Mouse (Mus musculus) cerebellum, postnatal 25 days (tissue): ENCODE results near the gene 1810010H24Rik.
A peak's percentile ranks its signal among the peaks of the same experiment; 100 is the strongest.
"Not testable (repeated sequence)": the region's sequence is repeated elsewhere in the genome, so short reads cannot be mapped to it uniquely, and the experiment has no call there.

Experiments
- DNase-seq, 2 experiments: peaks; one replicate each; pipeline ENCODE4 v3.0.0; 2021; ENCODE audit warnings: mixed read lengths in 2 of 2

The 1810010H24Rik gene

DNA sequence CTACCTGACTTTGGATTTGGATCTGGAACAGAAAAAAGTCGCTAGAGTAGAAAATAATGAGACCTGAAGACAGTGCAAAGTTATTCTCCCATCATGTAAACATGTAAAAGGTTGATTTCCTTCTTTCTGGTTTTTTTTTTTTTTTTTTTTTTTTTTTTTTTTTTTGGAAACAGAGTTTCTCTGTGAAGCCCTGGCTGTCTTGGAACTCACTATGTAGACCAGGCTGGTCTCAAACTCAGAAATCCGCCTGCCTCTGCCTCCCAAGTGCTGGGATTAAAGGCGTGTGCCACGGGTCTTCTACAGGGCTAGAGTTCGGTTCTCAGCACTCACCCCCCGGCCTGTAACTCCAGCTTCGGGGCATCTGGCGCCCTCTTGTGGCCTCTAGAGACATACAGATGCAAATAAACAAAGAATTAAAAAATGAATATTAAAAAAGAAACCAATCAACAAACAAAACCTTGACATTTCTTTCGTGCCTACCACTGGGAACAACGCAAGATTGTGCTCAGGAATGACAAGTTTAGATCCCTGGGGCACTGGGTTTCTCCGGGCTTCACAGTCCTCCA, 11.4 kb upstream of the 1810010H24Rik start:
- DNase-seq = no peak

DNA sequence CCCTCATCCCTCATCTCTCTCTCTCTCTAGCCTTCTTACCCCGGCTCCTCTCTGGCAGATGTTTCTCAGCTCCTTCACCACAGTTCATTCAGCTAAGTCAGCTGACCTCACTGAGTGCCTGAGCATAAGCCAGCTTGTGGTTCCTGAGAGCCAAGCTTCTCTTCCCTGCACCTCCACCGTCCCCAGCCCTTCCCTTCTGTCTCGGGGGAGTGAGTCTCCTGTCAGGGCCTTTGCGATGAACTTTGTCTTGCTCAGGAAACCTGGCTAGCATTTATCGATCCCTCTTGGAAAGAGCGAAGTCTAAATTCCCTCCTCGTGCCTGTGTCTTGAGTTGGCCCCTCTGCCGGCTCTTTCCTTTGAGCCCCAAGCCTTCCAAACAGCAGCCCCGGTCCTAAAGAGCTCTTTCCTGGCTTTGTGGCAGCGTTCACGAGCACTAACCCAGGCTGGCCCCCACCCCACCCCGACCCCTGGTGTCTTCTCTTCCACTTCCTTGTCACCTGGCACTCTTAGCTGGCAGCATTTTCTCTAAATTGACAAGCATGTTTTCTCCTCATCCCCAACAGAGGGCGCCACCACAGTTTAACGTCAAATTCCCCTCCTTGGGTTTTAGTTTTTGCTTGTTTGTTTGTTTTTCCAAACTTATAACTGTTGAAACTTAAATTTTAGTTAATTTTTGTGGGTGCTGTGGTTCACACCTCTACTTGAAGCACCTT, 10.7 kb upstream of the 1810010H24Rik start:
- DNase-seq = no peak

DNA sequence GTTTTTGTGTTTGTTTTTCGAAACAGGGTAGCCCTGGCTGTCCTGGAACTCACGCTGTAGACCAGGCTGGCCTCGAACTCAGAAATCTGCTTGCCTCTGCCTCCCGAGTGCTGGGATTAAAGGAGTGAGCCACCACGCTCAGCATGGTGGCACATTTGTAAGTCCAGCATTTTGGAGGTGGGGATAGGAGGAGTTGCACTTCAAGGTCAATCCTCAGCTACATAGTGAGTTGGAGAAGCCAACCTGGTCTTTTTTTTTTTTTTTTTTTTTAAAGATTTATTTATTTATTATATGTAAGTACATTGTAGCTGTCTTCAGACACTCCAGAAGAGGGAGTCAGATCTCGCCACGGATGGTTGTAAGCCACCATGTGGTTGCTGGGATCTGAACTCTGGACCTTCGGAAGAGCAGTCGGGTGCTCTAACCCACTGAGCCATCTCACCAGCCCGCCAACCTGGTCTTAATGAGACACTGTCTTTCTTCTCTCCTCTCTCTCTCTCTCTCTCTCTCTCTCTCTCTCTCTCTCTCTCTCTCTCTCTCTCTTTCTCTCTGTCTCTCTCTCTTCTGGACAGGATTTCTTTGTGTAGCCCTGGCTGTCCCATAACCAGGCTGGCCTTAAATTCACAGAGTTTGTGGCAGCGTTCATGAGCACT, 9.8 kb upstream of the 1810010H24Rik start:
- DNase-seq = not testable (repeated sequence)

DNA sequence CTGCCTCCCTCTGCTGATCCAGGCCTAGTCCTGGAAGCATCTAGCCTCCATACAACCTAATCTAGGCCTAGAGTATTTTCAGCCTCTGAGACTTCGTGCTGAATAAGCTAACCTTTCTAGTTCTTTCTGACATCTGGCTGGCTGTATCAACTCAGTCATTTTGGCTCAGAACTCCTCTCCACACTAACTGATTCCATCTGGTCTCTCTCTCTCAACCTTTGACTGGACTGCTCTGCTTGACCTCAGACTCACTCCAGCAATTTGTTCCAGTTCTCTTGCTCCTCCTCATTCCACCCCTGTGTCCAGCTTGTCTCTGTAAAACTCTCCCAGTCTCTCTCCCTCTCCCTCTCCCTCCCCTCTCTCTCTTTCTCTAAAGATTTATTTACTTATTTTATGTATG, 8.6 kb upstream of the 1810010H24Rik start:
- DNase-seq = no peak

DNA sequence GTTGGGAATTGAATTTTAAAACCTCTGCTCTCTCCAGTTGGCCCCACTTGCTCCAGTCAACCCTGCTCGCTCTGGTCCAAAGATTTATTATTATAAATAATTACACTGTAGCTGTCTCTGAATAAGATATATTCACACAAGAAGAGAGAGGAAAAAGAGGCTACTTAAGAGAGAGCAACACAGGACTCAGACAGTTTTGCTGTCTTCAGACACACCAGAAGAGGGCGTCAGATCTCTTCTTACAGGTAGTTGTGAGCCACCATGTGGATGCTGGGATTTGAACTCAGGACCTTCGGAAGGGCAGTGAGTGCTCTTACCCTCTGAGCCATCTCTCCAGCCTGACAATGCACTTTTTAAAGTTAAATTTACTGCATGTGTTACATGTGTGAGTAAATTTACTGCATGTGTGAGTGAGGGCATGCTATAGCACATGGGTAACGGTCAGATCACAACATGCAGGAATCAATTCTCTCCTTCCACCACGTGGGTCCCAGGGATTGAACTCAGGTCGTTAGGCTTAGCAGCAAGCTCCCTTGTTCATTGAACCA, 8.1 kb upstream of the 1810010H24Rik start:
- no peak for DNase-seq

DNA sequence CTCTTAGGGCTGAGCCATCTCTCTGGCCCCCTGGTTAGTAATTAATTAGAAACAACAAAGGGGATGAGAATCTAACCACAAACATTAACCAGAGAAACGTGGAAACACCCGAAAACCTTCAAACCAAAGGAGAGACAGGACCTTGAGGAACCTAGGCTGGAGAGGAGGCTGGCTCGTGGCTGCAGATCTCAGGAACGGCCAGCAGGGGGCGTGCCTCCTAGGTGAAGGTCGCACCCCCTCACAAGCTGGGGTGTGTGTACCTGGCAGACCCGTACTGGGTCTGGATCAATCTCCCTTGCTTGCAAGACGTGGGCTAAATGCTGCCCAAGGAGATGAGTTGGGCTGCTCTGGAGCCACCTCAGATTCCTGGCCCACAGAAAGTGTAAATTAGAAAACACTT, 6.9 kb upstream of the 1810010H24Rik start:
- DNase-seq = no peak

DNA sequence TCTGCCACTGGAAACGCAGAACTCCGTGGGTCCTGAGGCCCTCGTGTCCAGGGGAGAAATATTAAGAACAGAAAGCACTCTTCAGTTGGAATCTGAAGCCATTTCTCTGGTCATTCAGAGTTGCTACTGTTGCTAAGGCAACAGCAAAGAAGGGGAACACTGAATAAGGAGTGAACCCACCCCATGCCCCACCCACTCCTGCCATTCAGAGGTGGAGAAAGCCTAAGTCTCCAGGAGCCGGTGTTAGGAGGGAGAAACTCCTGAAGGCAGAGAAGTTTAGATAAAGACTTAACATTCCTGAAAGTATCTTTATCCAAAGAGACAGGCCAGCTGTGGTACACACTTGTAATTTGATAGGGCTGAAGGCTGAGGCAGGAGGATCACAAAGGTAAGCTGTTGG, 6.2 kb upstream of the 1810010H24Rik start:
- DNase-seq = no peak

DNA sequence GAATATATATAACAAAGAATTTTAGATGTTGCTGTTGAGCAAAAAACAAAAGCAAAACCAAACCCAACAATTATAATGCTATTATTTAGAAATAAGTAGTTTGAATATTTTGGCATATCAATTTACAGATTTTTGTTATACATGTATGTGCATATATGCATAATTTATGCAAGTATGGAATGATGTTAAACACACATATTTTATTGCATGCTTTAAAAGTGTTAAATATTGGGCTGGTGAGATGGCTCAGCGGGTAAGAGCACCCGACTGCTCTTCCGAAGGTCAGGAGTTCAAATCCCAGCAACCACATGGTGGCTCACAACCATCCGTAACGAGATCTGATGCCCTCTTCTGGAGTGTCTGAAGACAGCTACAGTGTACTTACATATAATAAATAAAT, 5.8 kb upstream of the 1810010H24Rik start:
- DNase-seq = not testable (repeated sequence)

DNA sequence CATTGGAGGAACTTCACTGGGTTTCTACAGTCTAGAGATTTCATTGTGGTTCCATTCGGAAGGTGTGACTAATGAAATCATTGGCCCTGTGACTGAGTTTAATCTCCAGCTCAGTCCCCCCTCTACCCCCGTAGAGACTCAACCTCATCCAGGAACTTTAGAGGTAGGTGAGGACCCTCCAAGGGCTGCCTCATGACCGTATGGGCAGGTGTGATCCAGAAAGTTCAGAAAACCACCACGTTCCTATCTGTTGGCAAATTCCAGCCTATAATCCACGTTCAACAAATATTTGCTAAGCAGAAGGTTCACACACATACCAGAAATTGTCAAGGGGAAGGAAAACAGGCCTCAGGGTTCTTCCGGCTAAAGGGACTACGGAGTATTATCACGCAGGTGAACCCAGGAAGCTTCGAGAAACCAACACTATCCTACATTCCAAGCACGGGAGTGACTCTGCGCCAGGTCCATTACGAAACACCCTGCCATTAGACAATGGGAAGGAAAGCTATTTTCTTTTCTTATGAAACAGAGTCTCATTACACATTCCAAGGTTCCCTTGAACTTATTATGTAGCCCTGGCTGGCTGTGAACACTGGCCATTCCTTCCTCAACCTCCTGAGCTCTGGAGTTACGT, 3.3 kb upstream of the 1810010H24Rik start:
- no peak for DNase-seq

DNA sequence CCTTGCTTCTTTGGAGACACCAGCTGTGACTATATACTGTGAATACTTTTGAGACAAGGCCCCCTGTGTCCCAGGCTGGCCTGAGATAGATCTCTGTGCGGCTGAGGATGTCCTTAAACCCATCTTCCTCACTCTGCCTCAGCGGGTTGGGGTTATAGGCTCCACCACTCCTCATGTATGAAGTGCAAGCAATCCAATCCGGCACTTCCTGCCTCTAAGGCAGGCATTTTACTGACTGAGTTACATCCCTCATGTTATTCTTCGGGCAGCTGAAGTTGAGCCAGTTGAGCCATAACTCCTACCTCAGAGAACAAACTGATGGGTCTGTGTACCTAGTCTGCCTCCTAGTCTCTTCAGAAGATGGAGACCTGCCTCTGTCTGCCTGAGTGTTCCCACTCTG, 1.1 kb upstream of the 1810010H24Rik start:
- no peak for DNase-seq

DNA sequence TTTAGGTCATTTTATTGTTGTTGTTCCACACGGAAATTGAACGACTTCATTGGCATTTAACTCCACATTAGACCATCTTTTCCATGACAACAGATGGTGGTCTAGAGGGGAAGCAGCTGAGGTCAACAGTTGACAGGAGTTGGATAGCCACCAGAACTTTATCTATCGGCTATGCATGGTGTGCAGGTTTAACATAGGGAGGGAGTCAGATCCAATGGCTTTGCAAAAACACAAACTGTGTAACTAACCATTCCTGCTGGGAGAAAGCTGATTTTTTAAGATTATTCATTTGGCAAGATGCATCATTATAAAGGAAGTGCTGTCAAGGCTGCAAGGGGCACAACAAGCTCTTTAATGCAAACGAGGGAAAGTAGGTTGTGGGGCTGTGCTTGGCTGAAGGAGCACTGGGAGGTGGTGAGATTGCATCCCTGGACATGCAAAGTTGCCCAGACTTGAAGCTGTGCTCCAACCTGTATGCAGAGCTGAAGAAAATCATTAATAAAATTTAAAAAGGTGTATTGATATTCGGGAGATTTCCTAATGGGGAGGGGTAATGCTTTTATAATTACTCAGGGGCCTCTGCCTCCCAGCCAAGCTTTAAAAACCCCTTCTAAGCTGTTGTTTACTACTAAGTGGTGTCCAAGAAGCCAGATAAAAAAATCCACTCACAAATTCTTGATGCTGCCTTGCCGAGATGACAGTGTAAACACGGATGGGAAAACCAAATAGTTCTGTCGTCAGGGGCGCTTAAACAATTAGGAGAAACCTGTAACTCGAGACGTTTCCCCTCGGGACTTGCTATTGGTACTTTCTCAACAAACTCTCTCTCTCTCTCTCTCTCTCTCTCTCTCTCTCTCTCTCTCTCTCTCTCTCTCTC, 1.3 kb downstream of the 1810010H24Rik start:
- no peak for DNase-seq

DNA sequence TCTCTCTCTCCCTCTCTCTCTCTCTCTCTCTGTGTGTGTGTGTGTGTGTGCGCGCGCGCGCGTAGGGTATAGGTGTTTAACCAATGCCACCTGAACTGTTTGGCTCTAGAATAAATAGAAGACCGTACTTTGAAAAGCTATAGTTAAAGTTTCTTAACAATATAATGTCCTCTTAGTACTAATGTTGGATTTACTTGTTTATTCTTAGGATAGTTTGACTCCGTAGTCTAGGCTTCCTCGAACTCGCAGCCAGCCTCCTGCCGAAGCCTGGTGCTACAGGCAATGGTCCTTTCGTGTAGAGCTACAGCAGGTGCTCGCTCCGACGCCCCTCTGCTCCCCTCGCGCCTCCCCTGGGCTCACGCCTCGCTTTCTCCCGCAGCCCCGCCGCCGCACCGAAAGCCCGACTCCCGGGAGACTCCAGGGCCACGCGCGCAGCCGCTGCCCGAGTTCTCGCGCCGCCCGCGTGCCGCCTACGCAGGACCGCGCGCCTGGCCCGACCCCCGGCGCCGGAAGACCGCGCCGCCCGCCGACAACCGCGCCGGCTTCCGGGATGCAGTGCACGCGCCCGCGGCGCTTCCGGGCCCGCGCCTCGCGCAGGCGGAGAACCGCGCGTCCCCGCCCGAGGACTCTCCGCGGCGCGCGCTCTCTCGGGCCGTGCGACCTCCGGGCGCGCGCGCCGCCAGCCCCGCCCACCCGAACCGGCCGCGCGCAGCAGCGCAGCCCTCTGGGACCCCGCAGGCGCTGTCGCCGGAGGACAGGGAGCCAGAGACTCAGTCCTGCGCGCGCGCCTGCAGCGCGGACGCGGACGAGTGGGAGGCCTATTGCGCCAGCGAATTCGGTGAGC, 2.2 kb downstream of the 1810010H24Rik start:
- DNase-seq = peak; percentile 92 to 95

DNA sequence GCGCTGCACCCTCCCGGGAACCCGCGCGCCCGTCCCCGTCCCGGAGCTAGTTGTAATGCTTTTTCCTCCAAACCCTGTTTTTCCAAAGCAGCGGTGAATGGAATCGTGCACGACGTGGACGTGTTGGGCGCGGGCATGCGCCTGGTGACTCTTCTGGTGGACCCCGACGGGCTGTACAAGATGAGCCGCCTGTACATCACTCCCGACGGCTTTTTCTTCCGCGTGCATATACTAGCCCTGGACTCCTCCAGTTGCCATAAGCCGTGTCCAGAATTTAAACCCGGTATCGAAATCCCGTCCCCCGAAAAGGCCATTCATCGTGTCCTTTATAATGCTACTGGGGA, 2.8 kb downstream of the 1810010H24Rik start:
- DNase-seq = no peak

DNA sequence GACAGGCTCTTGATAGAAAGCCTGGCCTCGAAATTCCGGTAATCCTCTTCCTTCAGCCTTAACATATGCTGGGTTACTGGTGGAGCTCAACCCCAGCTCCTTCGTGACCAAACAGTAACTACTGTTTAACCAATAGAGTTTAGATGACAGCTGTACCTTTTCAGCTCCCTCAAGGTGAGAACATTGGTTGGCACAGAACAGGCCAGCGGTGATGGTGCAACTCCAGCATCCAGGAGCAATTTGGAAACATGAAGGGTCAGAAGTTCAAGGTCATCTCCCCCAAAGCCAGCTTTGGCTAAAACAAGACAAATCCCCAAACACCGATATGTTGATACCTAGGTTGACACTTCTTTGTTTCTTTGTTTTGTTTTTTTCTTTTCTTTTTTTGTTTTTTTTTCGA, 3.3 kb downstream of the 1810010H24Rik start:
- DNase-seq = no peak

DNA sequence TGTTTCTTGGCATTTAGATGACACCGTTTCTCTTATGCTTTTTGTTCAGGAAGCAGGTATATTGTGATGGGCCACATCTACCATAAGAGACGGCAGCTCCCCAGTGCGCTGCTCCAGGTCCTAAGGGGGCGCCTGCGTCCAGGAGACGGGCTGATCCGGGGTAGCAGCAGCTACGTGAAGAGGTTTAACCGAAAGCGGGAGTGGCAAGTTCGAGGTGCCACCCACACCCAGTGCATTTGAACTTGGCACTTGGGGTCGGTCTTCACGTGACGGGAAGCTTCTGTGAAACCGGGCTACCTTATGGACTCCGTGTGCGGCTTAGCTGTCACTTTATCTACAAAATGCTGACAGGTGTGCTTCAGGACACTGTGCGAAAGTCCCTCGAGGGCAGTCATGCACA, 4.1 kb downstream of the 1810010H24Rik start:
- DNase-seq = no peak

DNA sequence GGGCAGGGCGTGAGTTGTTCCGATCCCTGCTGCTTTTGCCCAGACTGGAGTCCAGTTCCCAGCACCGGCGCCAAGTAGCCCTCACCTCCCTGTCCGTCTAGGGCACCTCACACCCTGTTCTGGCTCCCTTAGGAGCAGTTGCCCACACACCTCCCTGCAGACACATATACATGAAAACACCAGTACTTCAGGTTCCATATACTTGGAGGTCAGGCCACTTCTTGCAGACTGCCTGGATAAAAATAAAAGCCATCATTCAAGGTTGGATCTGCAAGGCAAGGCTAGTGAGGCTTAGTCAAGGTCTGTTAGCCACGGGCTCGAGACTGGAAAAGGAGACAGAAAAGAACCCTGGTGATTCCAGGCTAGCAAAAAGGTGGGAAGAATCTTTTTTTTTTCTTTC, 6.2 kb downstream of the 1810010H24Rik start:
- DNase-seq = no peak

DNA sequence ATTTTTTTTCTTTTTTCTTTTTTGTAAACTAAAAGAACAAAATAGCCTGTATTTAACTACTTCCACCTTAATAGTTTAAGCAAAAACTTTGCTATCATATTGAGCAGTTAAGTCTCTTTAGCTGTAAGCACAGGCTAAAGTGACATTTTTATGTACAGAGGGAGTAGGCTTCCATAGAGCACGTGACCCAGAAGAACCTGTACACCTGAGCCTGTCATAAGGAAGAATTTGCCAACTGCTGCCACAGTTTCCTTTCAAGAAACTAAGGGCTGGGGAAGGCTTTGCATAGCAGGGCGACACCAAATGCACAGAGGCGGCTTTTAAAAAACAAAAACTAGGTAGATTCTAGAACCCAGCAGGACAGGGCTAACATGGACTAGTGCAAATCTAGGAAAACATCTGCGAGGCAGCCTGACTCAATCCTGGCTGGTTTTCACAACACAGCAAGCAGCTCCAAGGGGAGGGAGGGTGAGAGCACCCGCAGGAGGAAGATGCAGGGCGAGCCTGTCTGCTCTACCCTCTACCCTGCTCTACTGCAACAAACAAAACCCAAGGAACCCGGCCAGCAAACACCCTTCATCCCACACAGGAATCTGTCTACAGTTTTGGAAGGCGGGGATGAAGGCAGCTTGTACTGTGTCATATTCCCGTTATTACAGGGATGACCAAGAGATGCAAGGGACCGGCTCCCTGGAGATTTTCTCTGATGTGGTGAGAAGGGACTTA, 8.8 kb downstream of the 1810010H24Rik start:
- no peak for DNase-seq

DNA sequence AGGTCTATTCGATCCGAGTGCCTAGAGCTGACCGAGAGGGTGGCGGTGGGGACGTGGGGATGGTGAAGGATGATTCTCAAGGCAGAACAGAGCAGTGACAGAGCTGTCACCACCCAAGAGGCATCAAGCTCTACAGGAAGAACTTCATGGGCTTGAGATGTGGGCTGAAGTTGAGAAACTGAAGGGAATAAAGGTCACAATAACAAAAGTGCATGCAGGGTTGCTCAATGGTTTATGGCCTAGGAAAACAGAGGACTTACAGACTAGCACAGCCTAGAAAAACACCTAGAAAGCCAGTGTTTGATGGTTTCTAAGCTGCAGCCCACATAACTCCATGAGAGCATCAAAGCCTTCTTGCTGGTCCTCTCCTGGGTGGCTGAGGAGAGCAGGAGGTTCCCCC, 13.9 kb downstream of the 1810010H24Rik start:
- DNase-seq = no peak

DNA sequence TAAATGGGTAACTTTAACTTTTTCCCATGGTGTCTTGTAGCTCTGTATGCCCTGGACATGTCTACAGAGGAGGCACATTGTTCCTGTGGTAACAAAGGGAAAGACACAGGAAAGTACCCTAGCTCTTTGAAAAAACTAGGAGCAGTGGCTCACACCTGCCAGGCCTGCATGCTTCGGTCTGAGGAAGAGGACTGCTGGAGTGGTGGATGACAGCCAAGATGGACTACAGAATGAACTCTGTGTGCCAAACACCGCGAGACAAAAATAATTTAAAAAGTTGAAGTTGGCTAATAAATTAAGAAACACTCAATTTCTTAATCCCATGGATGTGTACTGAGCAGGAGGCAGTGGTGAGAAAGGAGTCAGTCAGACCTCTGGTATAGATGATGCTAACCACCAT, 15.9 kb downstream of the 1810010H24Rik start:
- no peak for DNase-seq

DNA sequence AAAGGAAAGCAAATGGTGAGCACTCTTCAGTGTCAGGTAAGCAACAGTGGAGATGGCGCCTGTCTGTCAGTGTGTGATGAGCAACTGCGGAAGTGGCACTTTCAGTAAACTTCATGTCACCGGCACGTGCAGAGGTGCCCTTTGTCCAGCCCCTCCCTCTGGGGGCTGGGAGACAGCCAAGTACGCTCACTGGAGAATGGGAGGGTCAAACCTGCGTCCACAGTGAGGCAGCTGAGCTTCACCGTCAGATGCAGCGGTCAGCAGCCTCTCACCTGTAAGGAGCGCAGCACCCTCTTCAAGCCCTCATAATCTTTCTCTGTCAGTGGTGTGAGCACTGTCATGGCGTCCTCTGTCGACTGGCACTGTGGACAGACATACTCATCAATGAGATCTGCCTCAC, 17.9 kb downstream of the 1810010H24Rik start:
- DNase-seq = peak in 1 of 2 experiments; percentile 33

DNA sequence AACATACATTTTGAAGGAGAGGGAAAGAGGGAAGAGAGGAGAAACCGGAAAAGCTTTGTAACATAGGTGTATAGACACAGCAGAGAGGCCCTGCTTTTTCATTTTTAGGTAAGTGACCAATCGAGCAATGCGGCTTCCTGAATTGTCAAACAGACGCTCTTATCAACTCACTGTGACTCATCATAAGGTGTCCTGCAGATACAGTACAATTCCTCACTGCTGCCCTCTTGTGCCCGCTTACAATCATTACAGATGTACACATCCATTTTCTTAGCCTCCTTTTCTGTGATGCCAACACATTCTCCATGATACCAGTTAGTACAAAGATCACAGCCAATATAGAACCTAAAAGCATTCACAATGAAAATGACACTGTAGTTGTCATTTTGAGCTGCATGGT, 18.8 kb downstream of the 1810010H24Rik start:
- peak; percentile 80 to 89 for DNase-seq
